Mouse (Mus musculus) CD4-positive helper T cell, adult 2 months (primary cell): ENCODE results near the gene Smpd2.

Source experiments
- DNase-seq: peaks from one replicate; pipeline ENCODE4 v3.0.0-alpha.2; 2012; ENCODE audit warnings: low read depth, missing footprints, low spot score

Gene Smpd2

GRCm38 (mm10) chr10:41488877-41489276 is 1.3 kb downstream of the Smpd2 start:
- no peak for DNase-seq

GRCm38 (mm10) chr10:41486506-41487170 is 3.5 kb downstream of the Smpd2 start:
- no peak for DNase-seq

- no peak for DNase-seq
Observed at GRCm38 (mm10) chr10:41485778-41486177, 4.4 kb downstream of the Smpd2 start.

GRCm38 (mm10) chr10:41482446-41482845 is 7.7 kb downstream of the Smpd2 start:
- no peak for DNase-seq

GRCm38 (mm10) chr10:41480938-41481880 is 9.0 kb downstream of the Smpd2 start:
- DNase-seq: no peak

GRCm38 (mm10) chr10:41479961-41480360 is 10.2 kb downstream of the Smpd2 start:
- DNase-seq: no peak

GRCm38 (mm10) chr10:41477278-41478181 is 12.6 kb downstream of the Smpd2 start:
- DNase-seq: peak; percentile 82

GRCm38 (mm10) chr10:41477018-41477277 is 13.2 kb downstream of the Smpd2 start:
- DNase-seq: no peak

- peak; percentile 83 for DNase-seq
Observed at GRCm38 (mm10) chr10:41476171-41477017, 13.8 kb downstream of the Smpd2 start, which contains the start of gene Mical1. TSS of gene Mical1 (plus strand) at chr10:41476314.

- DNase-seq: no peak
Observed at GRCm38 (mm10) chr10:41474981-41475391, 15.2 kb downstream of the Smpd2 start.

- DNase-seq: peak; percentile 78
Observed at GRCm38 (mm10) chr10:41473782-41474468, 16.2 kb downstream of the Smpd2 start.

GRCm38 (mm10) chr10:41472962-41473481 is 17.1 kb downstream of the Smpd2 start:
- peak; percentile 74 for DNase-seq

- no peak for DNase-seq
Observed at GRCm38 (mm10) chr10:41472534-41472933, 17.6 kb downstream of the Smpd2 start.

GRCm38 (mm10) chr10:41470693-41471092 is 19.5 kb downstream of the Smpd2 start:
- DNase-seq: peak; percentile 40

- DNase-seq: no peak
Observed at GRCm38 (mm10) chr10:41467325-41467724, 22.8 kb downstream of the Smpd2 start.

GRCm38 (mm10) chr10:41464401-41464955 is 25.7 kb downstream of the Smpd2 start:
- DNase-seq: no peak

GRCm38 (mm10) chr10:41461057-41461722 is 29.0 kb downstream of the Smpd2 start:
- DNase-seq: no peak

- no peak for DNase-seq
Observed at GRCm38 (mm10) chr10:41460501-41460900, 29.7 kb downstream of the Smpd2 start.

GRCm38 (mm10) chr10:41459990-41460389 is 30.2 kb downstream of the Smpd2 start:
- no peak for DNase-seq
